Mouse (Mus musculus): ENCODE measurements around the gene Prdm16. TPM values are rescaled to one million over a fixed set of nuclear protein-coding genes. Genes with fewer than 3 reads are reported as not detected.
A peak's percentile ranks its signal among the peaks of the same experiment; 100 is the strongest.

Prdm16 gene
- polyA plus RNA-seq, 1 experiment from 2014 or later = 7.7 TPM

DNA sequence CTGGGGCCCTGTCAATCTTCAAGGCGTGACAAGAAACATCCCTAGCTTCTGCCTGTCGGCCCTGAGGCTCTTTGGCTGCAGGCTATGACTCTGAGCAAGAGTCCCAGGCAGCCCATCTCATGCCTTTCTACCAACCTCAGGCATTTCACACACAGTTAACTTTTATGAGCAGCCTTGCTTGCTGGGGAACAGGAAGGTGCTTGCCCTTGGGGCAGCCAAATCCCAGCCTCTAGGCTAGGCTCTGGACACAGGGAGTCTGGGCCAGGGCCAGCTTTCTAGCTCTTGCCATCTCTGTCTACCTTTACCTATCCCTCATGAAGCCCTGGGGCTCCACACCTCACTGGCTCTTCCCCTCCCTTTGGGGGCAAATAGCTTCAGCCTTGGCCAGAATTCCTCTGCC is 247.0 kb downstream of the Prdm16 start:
- Histone ChIP-seq H3K27me3 (replicated peaks) (peaks cover 8% of the 10 kb centered on the region), H3K4me2 (no peak overlapping the region), H3K36me3 (no peaks in the 10 kb centered on the region), H3K9me3 (replicated peaks) (no peaks in the 10 kb centered on the region), H3K27ac (replicated peaks) (peak overlapping the region; percentile 6; the same call in 1 of the 2 replicates), H3K4me1 (peaks cover 56% of the 10 kb centered on the region), H3K9ac (replicated peaks) (no peak overlapping the region), H3K4me3 (replicated peaks) (no peak overlapping the region)
- 51% methylated on average over 2 of the region's 2 CpGs for WGBS
- no peak for ATAC-seq (ENCODE audit: low FRiP score)

DNA sequence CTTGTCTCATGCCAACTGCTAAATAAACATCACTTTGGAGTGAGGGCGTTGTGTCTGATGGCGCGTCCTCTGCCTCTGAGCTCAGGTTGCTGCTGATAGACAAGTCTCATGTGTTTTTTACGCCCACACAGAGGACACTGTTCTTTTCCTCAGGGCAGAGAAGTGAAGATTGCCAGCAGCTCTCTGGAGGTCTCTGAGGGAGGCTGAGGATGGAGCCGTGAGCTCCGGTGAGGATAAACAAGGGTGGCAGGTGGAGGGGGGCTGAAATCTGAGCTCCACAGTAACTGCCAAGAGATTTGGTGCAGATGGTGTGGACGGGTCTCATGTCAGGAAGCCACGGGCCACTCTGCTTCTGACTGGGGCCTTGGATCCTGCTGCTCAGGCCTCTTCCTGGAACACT is 249.9 kb downstream of the Prdm16 start:
- H3K4me1 ChIP-seq = peaks cover 41% of the 10 kb centered on the region
- no peaks in the 10 kb centered on the region for H3K36me3 ChIP-seq
- 58% methylated on average over 8 of the region's 8 CpGs for WGBS
- H3K9me3 ChIP-seq (replicated peaks) = no peaks in the 10 kb centered on the region
- no peak overlapping the region for H3K27ac ChIP-seq (replicated peaks)
- peaks cover 4% of the 10 kb centered on the region; the same call in 1 of the 2 replicates for H3K27me3 ChIP-seq (replicated peaks)
- H3K4me2 ChIP-seq = no peak overlapping the region
- H3K4me3 ChIP-seq (replicated peaks) = no peak overlapping the region
- ATAC-seq (ENCODE audit: low FRiP score) = no peak
- H3K9ac ChIP-seq (replicated peaks) = no peak overlapping the region

DNA sequence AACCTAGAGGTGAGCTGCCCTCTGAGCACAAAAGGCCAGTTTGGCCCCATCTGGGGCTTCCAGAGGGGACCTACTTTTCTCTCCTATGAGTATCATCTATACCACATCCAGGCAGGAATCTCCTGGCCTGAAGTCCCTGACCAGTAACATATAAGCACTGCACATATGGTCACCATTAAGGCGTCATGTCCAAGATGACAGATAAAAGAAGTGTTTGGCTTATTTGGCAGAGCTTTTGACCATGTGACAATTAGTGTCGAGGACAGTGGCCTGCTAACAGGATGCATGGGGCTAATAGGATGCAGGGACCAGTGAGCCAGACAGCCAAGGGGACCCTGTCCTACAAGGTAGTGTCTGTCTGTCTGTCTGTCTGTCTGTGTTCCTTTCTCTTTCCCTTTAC is 250.8 kb downstream of the Prdm16 start:
- Histone ChIP-seq H3K9ac (replicated peaks) (no peak overlapping the region), H3K9me3 (replicated peaks) (no peaks in the 10 kb centered on the region), H3K27ac (replicated peaks) (no peak overlapping the region), H3K4me1 (peaks cover 32% of the 10 kb centered on the region), H3K4me3 (replicated peaks) (no peak overlapping the region), H3K4me2 (no peak overlapping the region), H3K36me3 (no peaks in the 10 kb centered on the region), H3K27me3 (replicated peaks) (peaks cover 4% of the 10 kb centered on the region; the same call in 1 of the 2 replicates)
- 79% methylated on average over 2 of the region's 2 CpGs for WGBS
- ATAC-seq (ENCODE audit: low FRiP score) = no peak

DNA sequence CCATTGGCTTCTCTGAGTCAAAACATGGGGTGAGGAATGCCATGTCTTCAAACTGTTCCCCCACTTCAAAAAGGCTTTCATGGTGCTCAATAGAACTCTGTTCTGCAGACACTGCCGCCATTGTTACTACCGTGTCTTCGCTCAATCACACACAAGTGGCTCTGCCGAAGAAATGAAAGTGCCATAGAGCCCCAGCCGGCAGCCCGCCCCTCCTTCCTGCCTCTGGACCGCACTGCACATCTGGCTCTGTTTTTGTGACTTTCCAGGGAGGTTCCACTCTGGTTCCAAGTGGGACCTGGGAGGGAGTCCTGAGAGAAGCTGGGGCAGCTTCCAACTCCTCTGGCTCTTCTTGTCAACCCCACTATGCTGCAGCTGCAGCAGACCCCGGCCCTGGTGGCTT is 251.5 kb downstream of the Prdm16 start:
- no peak for ATAC-seq (ENCODE audit: low FRiP score)
- H3K27me3 ChIP-seq (replicated peaks) = peaks cover 4% of the 10 kb centered on the region; the same call in 1 of the 2 replicates
- no peak overlapping the region for H3K9ac ChIP-seq (replicated peaks)
- no peak overlapping the region for H3K4me2 ChIP-seq
- H3K4me1 ChIP-seq = peaks cover 25% of the 10 kb centered on the region
- 53% methylated on average over 8 of the region's 8 CpGs for WGBS
- H3K9me3 ChIP-seq (replicated peaks) = no peaks in the 10 kb centered on the region
- H3K27ac ChIP-seq (replicated peaks) = no peak overlapping the region
- no peaks in the 10 kb centered on the region for H3K36me3 ChIP-seq
- H3K4me3 ChIP-seq (replicated peaks) = no peak overlapping the region

DNA sequence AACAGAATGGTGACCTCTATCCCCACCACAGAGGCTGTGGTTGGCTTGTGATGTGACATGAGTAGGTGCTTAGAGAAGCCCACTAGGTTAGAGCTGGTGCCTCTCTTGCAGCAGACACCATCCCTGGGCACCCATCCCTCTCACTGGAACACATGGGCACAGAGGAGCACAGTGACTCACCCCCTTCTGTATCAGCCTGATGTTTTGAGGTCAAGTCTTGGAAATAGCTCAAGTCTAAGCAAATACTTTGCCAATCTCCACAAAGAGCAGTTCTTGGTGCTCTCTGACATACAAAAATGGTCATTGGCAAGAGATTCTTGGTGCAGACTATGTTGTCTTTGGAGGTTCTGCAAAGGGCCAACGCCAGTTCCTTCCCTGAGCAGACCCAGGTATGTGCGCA is 257.8 kb downstream of the Prdm16 start:
- Histone ChIP-seq H3K27me3 (replicated peaks) (peaks cover 11% of the 10 kb centered on the region; the same call in 1 of the 2 replicates), H3K36me3 (no peaks in the 10 kb centered on the region), H3K27ac (replicated peaks) (no peak overlapping the region), H3K4me3 (replicated peaks) (no peak overlapping the region), H3K9ac (replicated peaks) (no peak overlapping the region), H3K4me2 (no peak overlapping the region), H3K4me1 (no peaks in the 10 kb centered on the region), H3K9me3 (replicated peaks) (no peaks in the 10 kb centered on the region)
- ATAC-seq (ENCODE audit: low FRiP score) = no peak
- WGBS = 91% methylated on average over 2 of the region's 2 CpGs

DNA sequence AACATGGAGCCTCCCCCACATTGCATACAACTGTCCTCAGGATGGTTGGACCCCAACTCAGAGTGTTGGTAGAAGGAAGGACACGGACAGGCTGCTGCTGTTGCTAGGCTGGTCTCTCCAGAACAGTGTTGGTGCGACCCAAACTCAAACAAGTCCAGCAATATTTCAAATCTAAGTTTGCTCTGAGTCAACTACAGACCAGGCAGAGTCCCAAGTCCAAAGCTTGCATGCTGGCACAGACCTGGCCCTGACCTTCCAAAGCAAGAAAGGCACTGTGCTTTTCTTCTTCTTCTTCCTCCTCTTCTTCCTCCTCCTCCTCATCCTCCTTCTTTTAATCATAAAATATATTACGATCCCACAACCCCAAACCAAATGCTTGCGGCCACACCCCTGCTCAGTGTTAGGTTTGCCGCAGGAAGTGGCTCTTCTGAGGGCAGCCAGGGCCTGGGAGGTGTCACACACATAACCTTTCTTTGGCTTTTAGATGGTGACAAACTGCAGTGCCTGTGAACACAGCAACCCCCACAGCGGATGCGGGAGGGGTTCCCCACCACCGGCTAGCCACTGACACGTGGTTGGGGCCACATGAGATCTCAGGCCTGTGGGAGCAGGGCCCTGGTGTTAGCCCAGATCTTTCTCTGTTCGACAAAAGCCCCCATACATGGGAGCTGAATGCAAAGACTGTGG is 260.6 kb downstream of the Prdm16 start:
- Histone ChIP-seq H3K9ac (replicated peaks) (no peak overlapping the region), H3K27ac (replicated peaks) (no peak overlapping the region), H3K4me3 (replicated peaks) (no peak overlapping the region), H3K9me3 (replicated peaks) (no peaks in the 10 kb centered on the region), H3K4me2 (no peak overlapping the region), H3K36me3 (no peaks in the 10 kb centered on the region), H3K4me1 (0 out of 2 replicates have a peak, but pooled peaks cover 3% of the 10 kb centered on the region), H3K27me3 (replicated peaks) (peaks cover 8% of the 10 kb centered on the region; the same call in 1 of the 2 replicates)
- 87% methylated on average over 10 of the region's 10 CpGs for WGBS
- no peak for ATAC-seq (ENCODE audit: low FRiP score)

DNA sequence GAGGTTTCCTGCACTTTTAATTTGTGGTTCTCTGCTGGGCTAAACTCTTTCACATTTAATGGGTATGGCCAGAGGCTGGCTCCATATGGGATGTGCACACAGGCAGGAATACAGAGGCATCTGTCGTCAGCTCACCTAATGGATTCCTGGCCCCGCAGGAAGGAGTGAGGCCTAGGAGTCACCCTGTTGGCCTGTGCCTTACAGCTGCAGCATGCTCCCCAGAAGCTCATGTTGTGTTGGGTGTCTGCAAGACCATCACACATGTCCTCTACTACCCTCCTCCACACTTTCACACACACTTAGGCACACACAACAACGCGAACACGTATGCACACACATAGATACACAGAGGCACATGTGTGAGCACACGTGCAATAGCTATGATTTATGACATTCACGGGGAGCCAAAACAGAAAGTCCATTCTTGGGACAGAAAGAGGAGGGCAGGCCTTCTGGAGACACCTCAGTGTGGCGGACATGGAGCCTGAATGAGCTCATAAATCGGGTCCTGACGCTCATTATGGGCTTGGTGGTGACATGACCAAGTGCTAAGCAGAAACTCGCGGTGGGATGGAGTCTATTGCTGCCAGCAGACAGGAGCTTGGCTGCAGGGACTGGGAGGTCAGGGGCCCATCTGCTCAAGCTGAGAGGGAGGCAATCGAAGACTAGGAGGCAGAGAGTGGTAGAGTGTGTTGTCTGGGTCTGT is 265.0 kb downstream of the Prdm16 start:
- 41% methylated on average over 13 of the region's 13 CpGs for WGBS
- no peak overlapping the region for H3K27ac ChIP-seq (replicated peaks)
- H3K9me3 ChIP-seq (replicated peaks) = no peaks in the 10 kb centered on the region
- no peak overlapping the region for H3K4me2 ChIP-seq
- ATAC-seq (ENCODE audit: low FRiP score) = no peak
- H3K4me1 ChIP-seq = 0 out of 2 replicates have a peak, but pooled peaks cover 3% of the 10 kb centered on the region
- no peak overlapping the region for H3K4me3 ChIP-seq (replicated peaks)
- no peaks in the 10 kb centered on the region for H3K36me3 ChIP-seq
- H3K27me3 ChIP-seq (replicated peaks) = peaks cover 8% of the 10 kb centered on the region; the same call in 1 of the 2 replicates
- H3K9ac ChIP-seq (replicated peaks) = no peak overlapping the region

DNA sequence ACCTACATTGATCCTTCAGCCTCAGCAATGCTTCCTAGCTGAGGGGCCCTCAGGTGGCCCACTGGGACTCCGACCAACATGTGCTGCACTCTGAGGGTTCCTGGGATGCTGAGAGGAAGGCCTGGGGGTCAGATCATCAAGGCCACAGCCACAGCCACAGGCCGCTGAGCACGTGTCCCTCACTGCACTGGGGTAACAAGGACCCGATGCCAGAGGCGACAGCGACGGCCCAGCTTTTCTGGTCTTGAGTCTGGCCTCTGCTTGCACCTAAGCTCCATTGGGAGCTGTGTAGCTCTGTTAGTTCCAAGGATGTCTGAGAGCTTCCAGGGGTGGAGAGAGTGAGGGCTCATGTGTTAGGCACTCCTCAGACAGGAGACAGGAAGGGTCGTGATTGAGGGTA is 265.8 kb downstream of the Prdm16 start:
- Histone ChIP-seq H3K9me3 (replicated peaks) (no peaks in the 10 kb centered on the region), H3K27ac (replicated peaks) (no peak overlapping the region), H3K36me3 (no peaks in the 10 kb centered on the region), H3K27me3 (replicated peaks) (peaks cover 8% of the 10 kb centered on the region; the same call in 1 of the 2 replicates), H3K4me3 (replicated peaks) (no peak overlapping the region), H3K4me1 (0 out of 2 replicates have a peak, but pooled peaks cover 3% of the 10 kb centered on the region), H3K4me2 (no peak overlapping the region), H3K9ac (replicated peaks) (no peak overlapping the region)
- WGBS = 83% methylated on average over 8 of the region's 8 CpGs
- ATAC-seq (ENCODE audit: low FRiP score) = no peak

DNA sequence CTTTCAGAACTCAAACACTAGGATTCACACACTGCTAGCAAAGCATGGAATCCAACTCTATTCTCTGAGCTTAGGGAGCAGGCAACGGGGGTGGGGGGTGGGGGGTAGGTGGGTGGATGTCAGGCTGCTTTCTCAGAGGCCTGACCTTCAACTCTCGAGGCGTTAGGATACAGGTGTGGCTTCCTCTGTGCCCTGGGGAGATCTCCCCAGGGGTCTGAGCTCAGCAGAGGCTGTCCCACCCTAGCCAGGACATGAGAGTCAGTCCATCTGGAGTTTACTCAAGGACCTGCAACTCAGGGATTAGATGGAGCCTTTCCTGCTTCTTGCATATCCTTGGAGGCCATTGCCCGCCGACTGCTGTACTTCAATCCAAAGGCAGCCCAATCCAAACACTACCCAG is 267.6 kb downstream of the Prdm16 start:
- H3K36me3 ChIP-seq = no peaks in the 10 kb centered on the region
- no peaks in the 10 kb centered on the region for H3K9me3 ChIP-seq (replicated peaks)
- H3K27me3 ChIP-seq (replicated peaks) = peaks cover 3% of the 10 kb centered on the region; the same call in 1 of the 2 replicates
- H3K4me3 ChIP-seq (replicated peaks) = no peak overlapping the region
- WGBS = 84% methylated on average over 5 of the region's 5 CpGs
- H3K4me2 ChIP-seq = no peak overlapping the region
- no peak for ATAC-seq (ENCODE audit: low FRiP score)
- H3K4me1 ChIP-seq = 0 out of 2 replicates have a peak, but pooled peaks cover 3% of the 10 kb centered on the region
- H3K27ac ChIP-seq (replicated peaks) = no peak overlapping the region
- H3K9ac ChIP-seq (replicated peaks) = no peak overlapping the region

DNA sequence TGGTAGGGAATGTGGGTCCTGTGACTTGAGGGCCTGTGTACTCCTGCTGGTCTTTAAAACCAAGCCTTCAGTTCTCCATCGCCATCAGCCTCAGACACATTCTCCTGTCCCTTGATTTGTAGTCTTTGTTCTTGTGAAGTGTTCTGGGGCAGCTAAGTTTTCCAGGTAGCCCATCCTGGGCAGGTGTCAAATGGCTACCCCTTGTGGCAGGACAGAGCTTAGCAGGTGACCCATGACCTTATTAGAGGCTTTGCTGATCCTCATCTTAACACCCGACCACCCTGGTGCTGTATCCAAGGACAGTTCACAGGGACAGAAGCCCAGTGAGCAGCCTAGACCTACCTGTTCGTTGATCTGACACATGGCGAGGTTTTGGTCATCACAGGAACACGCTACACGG is 269.8 kb downstream of the Prdm16 start:
- no peak for ATAC-seq (ENCODE audit: low FRiP score)
- WGBS = 89% methylated on average over 6 of the region's 6 CpGs
- Histone ChIP-seq H3K9ac (replicated peaks) (no peak overlapping the region), H3K36me3 (no peaks in the 10 kb centered on the region), H3K4me2 (no peak overlapping the region), H3K27ac (replicated peaks) (no peak overlapping the region), H3K9me3 (replicated peaks) (no peaks in the 10 kb centered on the region), H3K27me3 (replicated peaks) (peaks cover 4% of the 10 kb centered on the region; the same call in 1 of the 2 replicates), H3K4me1 (0 out of 2 replicates have a peak, but pooled peaks cover under 1% of the 10 kb centered on the region), H3K4me3 (replicated peaks) (no peak overlapping the region)

DNA sequence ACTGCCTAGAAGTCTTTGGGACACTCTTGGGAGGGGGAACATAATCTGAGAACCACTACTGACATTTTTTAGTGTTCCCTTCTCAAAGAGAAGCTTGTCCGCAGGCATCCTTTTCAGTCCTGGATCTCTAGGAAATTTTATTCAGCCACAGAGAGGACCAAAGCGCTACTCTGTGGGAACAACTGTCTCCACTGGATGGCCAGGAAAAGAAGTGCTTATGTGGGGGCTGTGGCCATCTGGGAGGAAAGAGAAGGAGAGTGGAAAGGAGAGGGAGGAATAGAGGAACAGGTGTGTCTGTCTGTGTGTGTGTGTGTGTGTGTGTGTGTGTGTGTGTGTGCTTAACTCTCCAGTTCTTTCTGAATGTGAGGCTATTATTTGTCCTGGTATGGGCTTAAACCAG is 271.9 kb downstream of the Prdm16 start:
- H3K27me3 ChIP-seq (replicated peaks) = peaks cover 4% of the 10 kb centered on the region
- H3K9me3 ChIP-seq (replicated peaks) = no peaks in the 10 kb centered on the region
- no peaks in the 10 kb centered on the region for H3K36me3 ChIP-seq
- no peak overlapping the region for H3K9ac ChIP-seq (replicated peaks)
- H3K27ac ChIP-seq (replicated peaks) = no peak overlapping the region
- no peaks in the 10 kb centered on the region for H3K4me1 ChIP-seq
- H3K4me2 ChIP-seq = no peak overlapping the region
- no peak overlapping the region for H3K4me3 ChIP-seq (replicated peaks)
- WGBS = 84% methylated on average over 2 of the region's 2 CpGs
- no peak for ATAC-seq (ENCODE audit: low FRiP score)

DNA sequence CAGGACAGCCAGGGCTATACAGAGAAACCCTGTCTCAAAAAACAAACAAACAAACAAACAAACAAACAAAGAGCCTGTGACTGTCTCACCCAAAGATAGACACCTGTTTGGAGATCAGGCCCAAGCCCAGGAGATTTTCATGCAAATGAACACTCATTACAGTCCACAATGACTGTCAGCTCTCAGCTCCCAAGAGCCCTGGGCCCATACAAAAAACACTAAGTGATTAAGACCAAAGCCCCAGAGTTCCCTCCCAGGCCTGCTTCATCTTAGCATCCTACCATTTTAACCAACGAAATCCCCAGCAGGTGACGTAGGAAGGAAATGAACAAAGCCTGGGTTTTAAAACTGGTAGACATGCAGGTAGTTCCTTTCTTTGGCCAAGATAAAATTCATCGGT is 275.8 kb downstream of the Prdm16 start:
- WGBS = 78% methylated on average over 3 of the region's 3 CpGs
- Histone ChIP-seq H3K4me3 (replicated peaks) (no peak overlapping the region), H3K9ac (replicated peaks) (no peak overlapping the region), H3K27ac (replicated peaks) (no peak overlapping the region), H3K9me3 (replicated peaks) (no peaks in the 10 kb centered on the region), H3K27me3 (replicated peaks) (peaks cover 19% of the 10 kb centered on the region), H3K36me3 (no peaks in the 10 kb centered on the region), H3K4me1 (no peaks in the 10 kb centered on the region), H3K4me2 (no peak overlapping the region)
- no peak for ATAC-seq (ENCODE audit: low FRiP score)
